Mouse (Mus musculus): Measurements from ENCODE around the gene Chst13.

The Chst13 gene

GRCm38 (mm10) chr6:90320429-90320828, 4.6 kb downstream of the Chst13 start:
- in situ Hi-C loops (cut with MseI, MboI), result loop anchor here in 1 of 2 experiments (10.0 kb wide), 1 partner anchor 636 kb away; no protein-coding TSS in a partner anchor

GRCm38 (mm10) chr6:90319475-90320191, 5.4 kb downstream of the Chst13 start:
- in situ Hi-C loops (cut with MseI, MboI), result loop anchor here in 1 of 2 experiments (10.0 kb wide), 1 partner anchor 635 kb away; no protein-coding TSS in a partner anchor

GRCm38 (mm10) chr6:90319019-90319418, 6.0 kb downstream of the Chst13 start:
- in situ Hi-C loops (cut with MseI, MboI), result no loop called here

GRCm38 (mm10) chr6:90317510-90318258, 7.3 kb downstream of the Chst13 start:
- in situ Hi-C loops (cut with MseI, MboI), result no loop called here

- in situ Hi-C loops (cut with MseI, MboI), result no loop called here
Observed at GRCm38 (mm10) chr6:90315961-90316360, 9.0 kb downstream of the Chst13 start.

GRCm38 (mm10) chr6:90308839-90309778, 15.9 kb downstream of the Chst13 start:
- in situ Hi-C loops (cut with MseI, MboI), result no loop called here

GRCm38 (mm10) chr6:90306315-90306975, 18.5 kb downstream of the Chst13 start:
- in situ Hi-C loops (cut with MseI, MboI), result no loop called here

- in situ Hi-C loops (cut with MseI, MboI), result no loop called here
Observed at GRCm38 (mm10) chr6:90300919-90301318, 24.1 kb downstream of the Chst13 start, which contains the start of gene BC048671. Gene BC048671 (plus strand): TSS chr6:90301219.

GRCm38 (mm10) chr6:90288265-90288664, 36.7 kb downstream of the Chst13 start:
- in situ Hi-C loops (cut with MseI, MboI), result no loop called here

Data from mouse trophoblast stem cell (cell line).